Mouse (Mus musculus): ENCODE measurements around the gene Brf1.

The Brf1 gene

GRCm38 (mm10) chr12:113000294-113001132 lies at the start of gene Brf1:
TSS of gene Brf1 (minus strand) at chr12:113000704.
- peak; percentile 99 for DNase-seq (ENCODE audit: low spot score)

GRCm38 (mm10) chr12:113049836-113050235 lies 49.3 kb upstream of the Brf1 start:
- peak; percentile 14 for DNase-seq (ENCODE audit: low spot score)

GRCm38 (mm10) chr12:113048103-113048502 lies 47.6 kb upstream of the Brf1 start:
- DNase-seq (ENCODE audit: low spot score), result no peak

- DNase-seq (ENCODE audit: low spot score), result no peak
These were observed 46.4 kb upstream of the Brf1 start for GRCm38 (mm10) chr12:113046861-113047260.

GRCm38 (mm10) chr12:113044916-113045677 lies 44.6 kb upstream of the Brf1 start:
- DNase-seq (ENCODE audit: low spot score), result peak; percentile 59

- no peak for DNase-seq (ENCODE audit: low spot score)
These were observed 42.0 kb upstream of the Brf1 start for GRCm38 (mm10) chr12:113042543-113042942.

GRCm38 (mm10) chr12:113041481-113042439 lies 41.3 kb upstream of the Brf1 start:
- peak; percentile 21 for DNase-seq (ENCODE audit: low spot score)

- no peak for DNase-seq (ENCODE audit: low spot score)
These were observed 37.9 kb upstream of the Brf1 start for GRCm38 (mm10) chr12:113038414-113038813.

- DNase-seq (ENCODE audit: low spot score), result no peak
These were observed 36.5 kb upstream of the Brf1 start for GRCm38 (mm10) chr12:113036996-113037395.

- no peak for DNase-seq (ENCODE audit: low spot score)
These were observed 34.6 kb upstream of the Brf1 start for GRCm38 (mm10) chr12:113035093-113035492.

GRCm38 (mm10) chr12:113032296-113033250 lies 32.1 kb upstream of the Brf1 start:
- no peak for DNase-seq (ENCODE audit: low spot score)

- no peak for DNase-seq (ENCODE audit: low spot score)
These were observed 30.9 kb upstream of the Brf1 start for GRCm38 (mm10) chr12:113031441-113031840.

- no peak for DNase-seq (ENCODE audit: low spot score)
These were observed 30.5 kb upstream of the Brf1 start for GRCm38 (mm10) chr12:113030993-113031392.

GRCm38 (mm10) chr12:113030046-113030445 lies 29.5 kb upstream of the Brf1 start:
- no peak for DNase-seq (ENCODE audit: low spot score)

- no peak for DNase-seq (ENCODE audit: low spot score)
These were observed 28.4 kb upstream of the Brf1 start for GRCm38 (mm10) chr12:113028898-113029297.

- no peak for DNase-seq (ENCODE audit: low spot score)
These were observed 27.6 kb upstream of the Brf1 start for GRCm38 (mm10) chr12:113028067-113028466.

GRCm38 (mm10) chr12:113027495-113027894 lies 27.0 kb upstream of the Brf1 start:
- no peak for DNase-seq (ENCODE audit: low spot score)

GRCm38 (mm10) chr12:113026557-113026956 lies 26.1 kb upstream of the Brf1 start:
- DNase-seq (ENCODE audit: low spot score), result no peak

- no peak for DNase-seq (ENCODE audit: low spot score)
These were observed 22.6 kb upstream of the Brf1 start for GRCm38 (mm10) chr12:113023082-113023481.

GRCm38 (mm10) chr12:113021488-113021887 lies 21.0 kb upstream of the Brf1 start:
- DNase-seq (ENCODE audit: low spot score), result no peak

- DNase-seq (ENCODE audit: low spot score), result no peak
These were observed 18.3 kb upstream of the Brf1 start for GRCm38 (mm10) chr12:113018763-113019162.
